Mouse (Mus musculus) right cerebral cortex, postnatal 4 days (tissue): ENCODE results near the gene Cic.
"Not testable (repeated sequence)": the region's sequence is repeated elsewhere in the genome, so short reads cannot be mapped to it uniquely, and the experiment has no call there.

Experiments
- DNase-seq: peaks from one replicate; pipeline ENCODE4 v3.0.0-alpha.2; 2022

Cic gene

GRCm38 (mm10) chr7:25309425-25309824 lies 41.9 kb downstream of the Cic start:
- DNase-seq: no peak

- DNase-seq: no peak
These were observed 43.7 kb downstream of the Cic start for GRCm38 (mm10) chr7:25311193-25311592.

GRCm38 (mm10) chr7:25313325-25313724 lies 45.8 kb downstream of the Cic start:
- DNase-seq: no peak

- DNase-seq: no peak
These were observed 47.3 kb downstream of the Cic start for GRCm38 (mm10) chr7:25314606-25315305.

- peak; percentile 52 for DNase-seq
These were observed 48.0 kb downstream of the Cic start for GRCm38 (mm10) chr7:25315306-25316041.

GRCm38 (mm10) chr7:25316532-25317445 lies 49.3 kb downstream of the Cic start, which contains the start of gene Megf8:
Megf8 (plus strand) TSS chr7:25317164.
- peak; percentile 97 for DNase-seq

GRCm38 (mm10) chr7:25317446-25317999 lies 50.0 kb downstream of the Cic start:
- DNase-seq: no peak

GRCm38 (mm10) chr7:25322058-25322484 lies 54.6 kb downstream of the Cic start:
- DNase-seq: no peak

GRCm38 (mm10) chr7:25323219-25323618 lies 55.7 kb downstream of the Cic start:
- no peak for DNase-seq

GRCm38 (mm10) chr7:25325431-25325830 lies 57.9 kb downstream of the Cic start:
- not testable (repeated sequence) for DNase-seq

- DNase-seq: no peak
These were observed 58.7 kb downstream of the Cic start for GRCm38 (mm10) chr7:25326233-25326632.

GRCm38 (mm10) chr7:25333596-25334307 lies 66.2 kb downstream of the Cic start:
- DNase-seq: peak; percentile 71

GRCm38 (mm10) chr7:25334472-25334871 lies 67.0 kb downstream of the Cic start:
- no peak for DNase-seq

- no peak for DNase-seq
These were observed 71.8 kb downstream of the Cic start for GRCm38 (mm10) chr7:25339329-25339728.

- peak; percentile 37 for DNase-seq
These were observed 73.7 kb downstream of the Cic start for GRCm38 (mm10) chr7:25341000-25341784.
